Mouse (Mus musculus): Measurements from ENCODE around the gene Lrrc15.

- TF ChIP-seq CTCF (IDR thresholded peaks at IDR 0.05; ENCODE audit: low read depth, low read length) (no peak), POLR2A (IDR thresholded peaks at IDR 0.05; ENCODE audit: borderline replicate concordance, low read depth, low read length) (no peak)
Observed at GRCm38 (mm10) chr16:30241623-30242022, 41.4 kb downstream of the Lrrc15 start.
